Mouse (Mus musculus) cerebellum, adult 18-20 months (tissue): ENCODE data around the gene Car5a.
A peak's percentile ranks its signal among the peaks of the same experiment; 100 is the strongest.

Experiments
- DNase-seq, 2 experiments: peaks; one replicate each; pipeline ENCODE4 v3.0.0; 2021

The Car5a gene

DNA sequence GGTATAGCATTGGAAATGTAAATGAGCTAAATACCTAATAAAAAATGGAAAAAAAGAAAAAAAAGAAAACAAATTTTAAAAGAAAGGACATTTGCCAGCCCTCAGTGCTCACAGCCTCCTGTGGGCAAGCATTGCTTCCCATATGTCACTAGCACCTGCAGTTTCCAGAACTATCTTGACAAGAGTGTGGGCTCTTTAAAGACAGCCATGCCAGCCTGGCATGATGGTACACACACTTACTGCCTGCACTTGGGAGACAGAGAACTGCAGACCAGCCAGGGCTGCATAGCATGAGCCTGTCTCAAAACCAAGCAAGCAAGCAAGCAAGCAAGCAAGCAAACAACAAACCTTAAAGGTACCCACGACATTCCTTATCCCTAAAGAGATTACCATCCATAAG lies 39.3 kb downstream of the Car5a start:
- DNase-seq, result peak in 1 of 2 experiments; percentile 37

GRCm38 (mm10) chr8:121904999-121905398 lies 39.7 kb downstream of the Car5a start:
- no peak for DNase-seq

- DNase-seq, result peak; percentile 80 to 85
These were observed 40.7 kb downstream of the Car5a start for GRCm38 (mm10) chr8:121903977-121904376.

- no peak for DNase-seq
These were observed 43.0 kb downstream of the Car5a start for GRCm38 (mm10) chr8:121901498-121902236.

GRCm38 (mm10) chr8:121899180-121900044 lies 45.3 kb downstream of the Car5a start:
- DNase-seq, result no peak

GRCm38 (mm10) chr8:121898401-121898931 lies 46.2 kb downstream of the Car5a start:
- peak; percentile 59 to 74 for DNase-seq

GRCm38 (mm10) chr8:121897871-121898381 lies 46.8 kb downstream of the Car5a start:
- DNase-seq, result peak; percentile 46 to 59

DNA sequence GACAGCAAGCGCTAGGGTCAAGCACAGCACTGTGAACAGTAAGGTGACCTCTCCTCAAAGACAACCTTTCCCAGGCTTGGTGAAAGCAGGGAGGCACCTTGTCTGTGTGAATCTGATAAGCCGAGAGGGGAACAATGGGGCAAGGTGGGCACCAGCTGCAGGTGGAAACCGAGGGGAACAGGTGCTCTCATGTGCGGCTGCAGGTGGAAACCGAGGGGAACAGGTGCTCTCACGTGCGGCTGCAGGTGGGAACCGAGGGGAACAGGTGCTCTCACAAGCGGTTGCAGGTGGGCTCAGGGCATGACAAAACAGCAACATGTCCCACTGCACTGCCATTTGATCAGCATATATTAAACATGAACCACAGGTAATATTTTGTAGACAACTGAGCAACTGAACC lies 47.5 kb downstream of the Car5a start:
- no peak for DNase-seq

- no peak for DNase-seq
These were observed 48.1 kb downstream of the Car5a start for GRCm38 (mm10) chr8:121896476-121897145.

- peak; percentile 40 to 45 for DNase-seq
These were observed 48.8 kb downstream of the Car5a start for GRCm38 (mm10) chr8:121895910-121896309.

DNA sequence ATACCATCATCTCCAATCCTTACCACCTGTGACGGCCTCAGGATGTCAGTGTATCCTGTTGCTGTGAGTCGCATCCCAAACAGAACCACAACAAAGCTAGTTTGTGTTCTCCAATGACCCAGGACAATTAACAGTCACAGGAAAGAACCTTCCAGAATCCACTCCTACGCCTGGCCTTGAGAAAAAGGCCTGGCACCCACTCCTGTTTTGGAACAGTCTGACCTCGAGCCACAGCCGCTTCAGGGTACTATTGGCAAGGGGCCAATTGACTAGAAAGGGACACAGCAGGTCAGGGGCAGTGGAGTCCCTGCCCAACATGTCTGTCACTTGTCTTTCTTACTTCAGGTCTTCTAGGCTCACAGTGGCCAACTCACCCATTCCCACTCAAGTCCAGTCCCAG lies 51.8 kb downstream of the Car5a start:
- DNase-seq, result no peak

DNA sequence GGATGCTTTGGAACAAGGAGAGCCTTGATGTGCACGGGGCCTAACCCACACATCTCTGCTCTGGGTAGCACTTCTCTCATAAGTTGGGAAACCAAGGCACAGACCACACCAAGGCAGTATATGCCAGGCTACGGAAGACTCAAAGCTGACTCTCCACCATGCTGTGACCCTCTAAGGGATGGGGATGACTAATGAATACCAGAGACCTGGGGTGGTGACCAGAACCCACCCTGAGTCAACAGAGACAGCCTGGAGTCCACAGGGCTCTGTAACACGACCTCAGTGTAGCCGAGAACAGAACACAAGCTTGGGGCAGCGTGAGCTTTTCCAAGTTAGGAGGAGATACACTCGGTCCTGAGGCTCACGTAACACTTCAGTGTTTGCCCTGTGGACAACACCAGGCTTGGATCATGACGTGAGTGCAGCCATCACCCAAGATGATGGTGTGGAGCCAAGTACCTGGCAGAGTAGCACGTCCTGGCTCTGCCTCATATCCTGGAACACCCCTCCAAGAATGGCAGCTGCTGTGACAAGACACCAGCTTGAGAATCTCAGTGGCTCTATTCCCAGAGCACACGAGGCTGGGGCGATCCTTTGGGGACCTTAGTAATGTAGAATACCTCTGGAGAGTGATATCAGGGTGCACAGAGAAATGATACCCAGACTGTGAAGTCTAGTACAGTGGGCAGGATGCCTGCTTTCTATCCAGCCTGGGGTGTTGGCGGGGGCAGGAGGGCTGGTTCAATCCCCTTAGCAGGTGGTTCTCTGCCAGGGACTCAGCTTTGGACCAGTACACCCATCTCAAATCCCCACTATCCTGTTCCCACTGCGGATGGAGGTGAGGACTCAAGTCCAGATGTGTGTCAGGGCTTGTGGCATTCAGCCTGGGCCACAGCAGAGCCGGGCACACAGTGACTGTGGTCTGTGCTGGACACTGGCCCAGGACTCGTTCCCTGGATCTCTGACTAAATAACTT lies 54.6 kb downstream of the Car5a start:
- peak in 1 of 2 experiments; percentile 37 for DNase-seq

DNA sequence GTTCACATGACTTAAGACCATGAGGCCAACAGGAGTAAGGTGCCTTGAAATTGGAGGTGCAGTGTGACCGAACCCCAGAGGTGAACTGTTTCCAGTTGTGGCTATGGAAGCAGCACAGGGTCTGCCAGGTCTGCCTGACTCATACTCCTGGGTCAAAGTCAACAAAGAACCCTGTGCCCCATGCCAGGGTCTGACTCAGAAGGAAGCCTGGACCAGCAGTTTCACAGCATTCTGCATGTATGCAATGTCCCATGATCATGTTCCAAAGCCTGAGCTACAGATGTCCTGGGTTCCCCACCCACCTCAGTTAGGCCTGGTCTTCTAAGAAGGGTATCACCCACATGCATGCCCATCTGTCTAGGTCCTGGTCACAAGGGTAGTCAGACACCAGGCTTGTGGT lies 55.4 kb downstream of the Car5a start:
- DNase-seq, result no peak

GRCm38 (mm10) chr8:121887547-121887946 lies 57.2 kb downstream of the Car5a start:
- no peak for DNase-seq

DNA sequence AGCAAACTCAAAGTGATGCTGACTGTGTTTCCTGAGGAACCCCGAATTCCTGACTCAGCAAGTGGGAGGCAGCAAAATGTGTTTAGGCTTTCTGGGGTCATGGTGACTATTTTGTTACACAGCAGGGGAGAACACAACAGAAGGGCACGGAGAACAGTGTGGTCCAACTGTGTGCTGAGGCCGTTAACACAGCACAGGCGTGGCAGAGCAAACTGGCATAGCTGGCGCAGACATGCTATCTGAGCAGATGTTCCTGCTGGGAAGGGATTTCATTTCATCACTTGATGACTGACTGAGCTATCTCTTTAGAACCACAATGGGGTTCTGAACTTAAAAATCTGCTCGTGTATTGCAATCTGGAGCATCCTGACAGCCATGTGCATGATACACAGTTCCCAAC lies 59.3 kb downstream of the Car5a start:
- DNase-seq, result no peak

DNA sequence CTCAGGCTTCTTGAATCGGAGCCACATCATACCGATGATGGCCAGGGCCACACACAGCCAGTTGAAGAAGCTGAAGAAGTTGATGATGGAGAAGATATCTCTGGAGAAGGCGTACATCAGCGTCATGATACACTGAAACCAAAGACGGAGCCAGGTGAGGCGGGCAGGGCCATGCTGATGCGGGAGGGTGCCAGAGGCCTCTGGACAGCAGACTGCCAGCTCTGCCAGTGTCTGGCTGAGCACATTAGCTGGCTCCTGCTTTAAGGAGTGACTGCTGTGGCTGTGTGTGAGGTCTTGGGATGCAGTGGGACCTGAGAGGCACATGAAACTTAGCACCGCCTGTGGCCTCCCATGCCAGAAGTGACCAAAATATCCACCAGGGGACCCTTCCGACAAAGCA lies 59.7 kb downstream of the Car5a start:
- no peak for DNase-seq

- no peak for DNase-seq
These were observed 60.5 kb downstream of the Car5a start for GRCm38 (mm10) chr8:121884181-121884580.

DNA sequence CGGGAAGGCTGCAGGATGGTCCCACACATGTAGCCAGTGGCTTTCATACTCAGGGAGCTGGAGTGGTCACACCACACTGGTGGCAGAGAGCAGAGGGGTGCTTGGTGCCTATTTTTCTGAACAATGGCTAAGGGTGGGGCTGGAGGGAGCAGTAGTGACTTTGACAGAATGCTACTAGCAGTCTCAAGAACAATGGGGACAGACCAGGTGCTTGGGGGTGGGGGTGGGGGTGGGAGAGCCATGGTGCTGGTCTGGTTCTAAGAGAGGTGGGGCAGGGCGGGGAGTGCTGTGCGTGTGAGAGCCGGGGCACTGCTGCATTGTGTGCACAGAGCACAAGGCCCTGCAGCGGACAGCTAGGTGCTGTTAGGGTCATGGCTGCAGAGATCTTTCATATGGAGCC lies 62.8 kb downstream of the Car5a start:
- DNase-seq, result no peak

- DNase-seq, result no peak
These were observed 63.9 kb downstream of the Car5a start for GRCm38 (mm10) chr8:121880818-121881217.

DNA sequence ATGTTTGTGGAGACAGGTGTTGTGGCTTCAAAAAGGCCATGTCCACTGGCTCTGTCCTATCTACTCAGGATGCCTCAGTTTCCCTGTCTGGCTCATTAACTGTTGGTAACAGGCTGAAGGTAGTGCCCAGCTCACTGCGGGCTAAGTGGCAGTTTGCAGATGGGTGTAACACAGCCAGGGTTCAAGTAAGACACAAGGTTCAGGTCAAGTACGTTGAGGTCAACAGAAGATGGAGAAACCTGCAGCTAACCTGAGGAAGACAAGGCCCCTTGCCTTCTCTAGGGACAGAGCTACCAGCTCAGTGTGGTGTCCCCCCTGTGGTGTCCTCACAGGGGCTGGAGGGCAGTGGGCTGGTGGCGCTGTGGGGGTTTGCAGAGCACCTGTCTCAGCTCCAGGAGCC lies 65.0 kb downstream of the Car5a start:
- DNase-seq, result no peak

DNA sequence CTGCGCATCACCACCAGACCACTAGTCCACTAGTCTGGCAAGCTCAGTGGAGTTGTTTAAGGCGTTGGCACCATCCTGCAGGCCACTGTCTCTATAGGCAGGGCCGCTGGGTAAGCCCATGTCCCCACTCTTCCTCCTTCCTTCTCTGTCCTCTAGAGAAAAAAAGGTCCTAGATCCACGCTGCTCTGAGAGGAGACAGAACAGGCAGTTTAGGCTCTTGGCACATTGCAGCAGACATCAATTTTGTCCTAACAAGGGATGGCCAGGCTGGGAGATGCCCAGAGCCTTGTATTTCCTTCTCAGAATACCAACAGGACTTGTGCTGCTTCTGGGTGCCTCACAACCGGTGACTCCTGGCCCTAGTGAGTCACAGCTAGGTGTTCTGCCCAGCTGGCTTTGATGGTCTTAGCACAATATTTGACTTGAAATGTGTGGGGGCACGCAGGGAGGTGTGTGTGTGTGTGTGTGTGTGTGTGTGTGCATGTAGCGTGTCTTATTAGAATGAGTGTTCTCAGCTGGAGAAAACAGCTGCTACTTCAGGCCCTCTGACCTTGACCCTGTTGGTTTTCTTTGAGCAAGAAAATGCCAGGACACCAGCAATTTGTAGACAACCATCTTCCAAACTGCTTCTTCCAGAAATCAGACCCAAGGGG lies 66.8 kb downstream of the Car5a start:
- DNase-seq, result no peak
